Mouse (Mus musculus) MEL (cell line): ENCODE results near the gene Pinlyp. TPM values are rescaled to one million over a fixed set of nuclear protein-coding genes. Genes with fewer than 3 reads are reported as not detected.

Experiments used
- polyA plus RNA-seq, 2 experiments: library from polyadenylated mRNA; stranded (reverse) in 1 of 2; unstranded in 1 of 2; fragments of >175 nt in 1 of 2; fragments of >200 nt in 1 of 2; gene quantifications; 2 replicates each; pipeline versions ENCODE4 v1.2.1 to v1.2.4; 2012; ENCODE audit warnings: low replicate concordance in 2 of 2, low read depth in 1 of 2; ENCODE audit not compliant: insufficient read length in 2 of 2, insufficient read depth in 1 of 2, missing spikeins in 1 of 2
- total RNA-seq: library from RNA; depleted of rRNA; stranded (reverse); fragments of 300-350 nt; gene quantifications from 2 replicates; pipeline ENCODE4 v1.2.3, GENCODE M21; 2012; rRNA removed

The Pinlyp gene
- total and polyA plus RNA-seq, 3 experiments, result not detected

Other genes starting within 250 kb of the Pinlyp start
- 9.2 and 9.9 TPM in 2 replicates for gene Zfp61, start 244.9 kb downstream of the Pinlyp start, total RNA-seq
- 10 to 100 TPM in 1 of 2 experiments, not detected in 1; 15.3 TPM for gene Zfp61, start 244.9 kb downstream of the Pinlyp start, polyA plus RNA-seq
- gene Zfp94, start 229.5 kb downstream of the Pinlyp start, total RNA-seq, result 5.9 and 6.9 TPM in 2 replicates
- gene Zfp94, start 229.5 kb downstream of the Pinlyp start, polyA plus RNA-seq, result 1 to 10 TPM in 1 of 2 experiments, not detected in 1; 5.9 TPM
- gene Tescl, start 212.2 kb downstream of the Pinlyp start, total RNA-seq, result not detected in 2 replicates
- gene Tescl, start 212.2 kb downstream of the Pinlyp start, polyA plus RNA-seq, result not detected
- gene Lypd5, start 196.9 kb downstream of the Pinlyp start, total RNA-seq, result not detected in 2 replicates
- not detected for gene Lypd5, start 196.9 kb downstream of the Pinlyp start, polyA plus RNA-seq
- 175 and 256 TPM in 2 replicates for gene Kcnn4, start 175.9 kb downstream of the Pinlyp start, total RNA-seq
- 100 to 1,000 TPM in 1 of 2 experiments, not detected in 1; 188 TPM for gene Kcnn4, start 175.9 kb downstream of the Pinlyp start, polyA plus RNA-seq
- 47.5 and 54.6 TPM in 2 replicates for gene Smg9, start 146.5 kb downstream of the Pinlyp start, total RNA-seq
- 10 to 100 TPM in 1 of 2 experiments, not detected in 1; 95.3 TPM for gene Smg9, start 146.5 kb downstream of the Pinlyp start, polyA plus RNA-seq
- not detected in 2 replicates for gene Irgc1, start 93.8 kb downstream of the Pinlyp start, total RNA-seq
- not detected for gene Irgc1, start 93.8 kb downstream of the Pinlyp start, polyA plus RNA-seq
- 8.0 and 9.7 TPM in 2 replicates for gene Plaur, start 83.6 kb downstream of the Pinlyp start, total RNA-seq
- gene Plaur, start 83.6 kb downstream of the Pinlyp start, polyA plus RNA-seq, result 1 to 10 TPM in 1 of 2 experiments, not detected in 1; 8.6 TPM
- gene Cadm4, start 64.1 kb downstream of the Pinlyp start, total RNA-seq, result 0.12 and 0.16 TPM in 2 replicates
- under 1 TPM in 1 of 2 experiments, not detected in 1; 0.38 TPM for gene Cadm4, start 64.1 kb downstream of the Pinlyp start, polyA plus RNA-seq
- gene Zfp428, start 39.1 kb downstream of the Pinlyp start, total RNA-seq, result 10.3 and 12.4 TPM in 2 replicates
- gene Zfp428, start 39.1 kb downstream of the Pinlyp start, polyA plus RNA-seq, result 10 to 100 TPM in 1 of 2 experiments, not detected in 1; 16.4 TPM
- gene AC161166.1, start 33.7 kb downstream of the Pinlyp start, total RNA-seq, result not detected in 2 replicates
- gene AC161166.1, start 33.7 kb downstream of the Pinlyp start, polyA plus RNA-seq, result under 1 TPM in 1 of 2 experiments, not detected in 1; 0.13 TPM
- 3.6 and 4.7 TPM in 2 replicates for gene Irgq, start 15.4 kb downstream of the Pinlyp start, total RNA-seq
- gene Irgq, start 15.4 kb downstream of the Pinlyp start, polyA plus RNA-seq, result 1 to 10 TPM in 1 of 2 experiments, not detected in 1; 5.8 TPM
- 84.4 and 97.4 TPM in 2 replicates for gene Xrcc1, start 171 bp upstream of the Pinlyp start, total RNA-seq
- 100 to 1,000 TPM; 101 to 574 TPM for gene Xrcc1, start 171 bp upstream of the Pinlyp start, polyA plus RNA-seq
- 17.8 and 21.0 TPM in 2 replicates for gene Ethe1, start 41.4 kb upstream of the Pinlyp start, total RNA-seq
- 10 to 100 TPM in 1 of 2 experiments, not detected in 1; 33.3 TPM for gene Ethe1, start 41.4 kb upstream of the Pinlyp start, polyA plus RNA-seq
- 0.26 and 0.58 TPM in 2 replicates for gene Zfp575, start 41.5 kb upstream of the Pinlyp start, total RNA-seq
- under 1 TPM in 1 of 2 experiments, not detected in 1; 0.50 TPM for gene Zfp575, start 41.5 kb upstream of the Pinlyp start, polyA plus RNA-seq
- gene Phldb3, start 64.6 kb upstream of the Pinlyp start, total RNA-seq, result 6.0 and 6.4 TPM in 2 replicates
- 10 to 100 TPM in 1 of 2 experiments, not detected in 1; 10.8 TPM for gene Phldb3, start 64.6 kb upstream of the Pinlyp start, polyA plus RNA-seq
- not detected in 2 replicates for gene Lypd3, start 90.4 kb upstream of the Pinlyp start, total RNA-seq
- gene Lypd3, start 90.4 kb upstream of the Pinlyp start, polyA plus RNA-seq, result not detected
- 0.15 TPM in 1 of 2 replicates, not detected in the other for gene Tex101, start 130.6 kb upstream of the Pinlyp start, total RNA-seq
- under 1 TPM in 1 of 2 experiments, not detected in 1; 0.08 TPM for gene Tex101, start 130.6 kb upstream of the Pinlyp start, polyA plus RNA-seq
- not detected in 2 replicates for gene BC049730, start 163.1 kb upstream of the Pinlyp start, total RNA-seq
- not detected for gene BC049730, start 163.1 kb upstream of the Pinlyp start, polyA plus RNA-seq
- not detected in 2 replicates for gene Gm4763, start 180.8 kb upstream of the Pinlyp start, total RNA-seq
- not detected for gene Gm4763, start 180.8 kb upstream of the Pinlyp start, polyA plus RNA-seq
- gene Cd177, start 214.2 kb upstream of the Pinlyp start, total RNA-seq, result not detected in 2 replicates
- under 1 TPM in 1 of 2 experiments, not detected in 1; 0.11 TPM for gene Cd177, start 214.2 kb upstream of the Pinlyp start, polyA plus RNA-seq
- not detected in 2 replicates for gene Ceacam10, start 231.1 kb upstream of the Pinlyp start, total RNA-seq
- under 1 TPM in 1 of 2 experiments, not detected in 1; 0.19 TPM for gene Ceacam10, start 231.1 kb upstream of the Pinlyp start, polyA plus RNA-seq